Mouse (Mus musculus) adrenal gland, postnatal 4 days (tissue): Measurements from ENCODE around the gene Cks1brt. TPM values are rescaled to one million over a fixed set of nuclear protein-coding genes. Genes with fewer than 3 reads are reported as not detected.
"Not testable (repeated sequence)": the region's sequence is repeated elsewhere in the genome, so short reads cannot be mapped to it uniquely, and the experiment has no call there.

ENCODE experiments used
- DNase-seq, 2 experiments: peaks; one replicate each; pipeline ENCODE4 v3.0.0; 2021 to 2022; ENCODE audit warnings: low spot score in 2 of 2, mixed read lengths in 2 of 2
- long read RNA-seq, 2 experiments: library from polyadenylated mRNA; stranded (forward); transcript quantifications; one replicate each; pipeline ENCODE4 v2.0.0; 2021
- microRNA-seq: library from miRNA; unstranded; fragments of <30 nt; microRNA quantifications from one replicate; pipeline ENCODE4 v1.2.0, GENCODE M21; 2021
- total RNA-seq, 2 experiments: library from RNA; stranded (reverse); gene quantifications; 2 replicates each; pipeline ENCODE4 v1.2.3; 2021

Gene Cks1brt
- not detected for total RNA-seq
- long read RNA-seq, experiment 1, result 0 reads
- long read RNA-seq, experiment 2, result 0 reads

DNA sequence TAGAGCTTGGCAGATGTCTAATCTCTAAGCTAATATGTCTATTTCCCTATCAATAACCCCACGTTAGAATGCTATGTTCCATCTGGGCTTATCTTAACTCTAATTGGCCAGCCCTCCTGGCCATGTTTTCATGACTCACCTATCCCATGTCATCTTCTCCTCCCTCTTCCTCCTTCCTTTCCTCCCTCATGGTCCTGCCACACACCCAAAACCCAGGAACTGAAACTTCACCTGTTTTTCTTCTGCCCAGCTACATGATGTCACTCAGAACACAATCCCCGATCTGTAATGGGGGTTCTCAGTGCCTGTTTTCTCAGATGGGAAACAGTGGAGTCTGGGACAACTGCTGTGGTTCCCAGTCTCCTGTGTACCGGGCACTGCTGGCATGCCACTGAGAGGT is at the start of gene Cks1brt:
Gene Cks1brt, plus strand, starts transcription at position 301 of the 400 bp plus-strand sequence.
- no peak for DNase-seq

DNA sequence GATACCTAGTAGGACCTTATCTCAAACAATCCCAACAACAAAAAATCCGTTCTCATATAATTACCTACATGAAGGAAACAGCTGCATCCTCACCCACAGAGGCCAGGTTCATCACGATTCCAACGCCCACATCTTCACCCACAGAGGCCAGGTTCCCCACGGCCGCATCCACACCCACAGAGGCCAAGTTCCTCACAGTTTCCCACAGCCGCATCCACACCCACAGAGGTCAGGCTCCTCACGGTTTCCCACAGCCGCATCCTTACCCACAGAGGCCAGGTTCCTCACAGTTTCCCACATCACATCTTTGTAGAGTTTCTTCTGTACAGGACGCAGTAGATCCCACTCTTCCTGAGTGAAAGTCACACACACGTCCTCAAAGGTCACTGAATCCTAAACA is 38.5 kb upstream of the Cks1brt start:
- DNase-seq, result no peak

DNA sequence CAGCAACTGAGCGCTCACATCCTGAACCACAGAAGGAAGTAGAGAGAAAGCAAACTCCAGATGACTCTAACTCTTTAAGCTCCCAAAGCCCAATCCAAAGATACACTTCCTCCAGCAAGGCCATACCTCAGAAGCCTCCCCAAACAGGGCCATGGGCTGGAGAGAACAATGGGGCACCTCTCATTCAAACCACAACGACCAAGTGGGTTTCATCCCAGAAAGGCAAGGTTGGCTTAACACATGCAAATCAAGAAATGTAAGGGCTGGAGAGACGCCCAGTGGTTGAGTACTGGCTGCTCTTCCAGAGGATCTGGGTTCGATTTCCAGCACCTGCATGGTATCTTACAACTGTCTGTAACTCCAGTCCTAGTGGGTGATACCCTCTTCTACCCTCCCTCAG is 36.2 kb upstream of the Cks1brt start:
- no peak for DNase-seq

DNA sequence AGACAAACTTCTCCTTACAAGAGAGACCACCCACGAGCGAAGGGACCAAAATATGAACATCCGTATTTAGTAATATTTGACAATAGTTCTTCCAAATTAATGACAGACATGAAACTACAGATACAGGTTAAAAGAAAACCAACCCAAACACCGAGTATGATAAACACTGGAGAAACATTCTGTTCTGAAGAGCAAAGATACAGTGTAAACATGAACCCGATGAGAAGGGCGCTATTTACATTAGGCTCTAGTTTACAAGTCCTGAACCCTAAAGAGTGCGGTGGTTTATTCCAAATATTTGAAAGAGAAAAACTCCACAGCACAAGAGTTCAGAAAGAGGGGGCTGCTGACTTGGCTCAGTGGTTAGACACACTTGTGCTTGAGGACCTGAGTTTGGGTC is 34.7 kb upstream of the Cks1brt start:
- DNase-seq, result no peak

DNA sequence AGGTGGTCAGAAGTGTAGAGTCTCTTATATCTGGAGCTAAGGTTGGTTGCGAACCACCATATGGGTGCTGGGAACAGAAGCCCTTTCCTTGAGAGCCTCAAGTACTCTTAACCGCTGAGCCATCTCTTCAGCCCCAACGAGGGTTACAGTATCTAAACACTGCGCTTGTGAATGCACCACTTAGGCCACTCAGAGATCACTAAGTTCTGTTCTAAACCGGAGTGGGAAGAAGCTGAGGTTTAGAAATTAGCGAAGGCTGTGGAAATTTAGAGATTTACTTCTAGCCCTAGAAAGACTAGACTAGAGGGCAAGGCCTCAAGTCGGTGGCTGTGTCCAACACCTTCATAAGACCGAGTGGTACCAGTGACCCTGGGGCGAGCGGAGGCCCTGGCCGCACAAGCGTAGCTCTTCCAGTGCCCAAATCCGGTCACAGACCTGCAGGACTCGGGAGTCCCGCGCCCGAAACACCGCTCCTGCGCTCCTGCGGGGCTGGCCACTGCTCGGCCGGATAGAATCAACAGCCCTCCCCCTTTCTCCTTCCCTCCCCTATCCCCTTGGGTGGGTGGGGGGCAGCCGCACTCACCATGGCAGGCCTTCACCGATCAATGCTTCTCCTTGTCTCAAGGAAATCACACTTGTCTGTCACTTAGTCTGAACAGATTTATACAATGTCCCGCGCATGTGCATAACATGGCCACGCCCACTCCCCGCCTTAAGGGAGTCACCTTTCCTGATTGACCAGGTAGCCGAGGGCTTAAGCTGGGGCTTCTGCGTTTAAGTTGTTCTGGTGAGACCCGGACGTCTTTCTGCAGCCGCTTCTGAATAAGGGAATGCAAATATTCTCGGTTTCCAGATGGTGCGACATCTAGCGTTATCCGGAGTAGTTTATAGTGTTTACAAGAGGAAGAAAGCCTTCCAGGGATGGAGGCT is 32.4 kb upstream of the Cks1brt start:
- peak; percentile 31 to 65 for DNase-seq

DNA sequence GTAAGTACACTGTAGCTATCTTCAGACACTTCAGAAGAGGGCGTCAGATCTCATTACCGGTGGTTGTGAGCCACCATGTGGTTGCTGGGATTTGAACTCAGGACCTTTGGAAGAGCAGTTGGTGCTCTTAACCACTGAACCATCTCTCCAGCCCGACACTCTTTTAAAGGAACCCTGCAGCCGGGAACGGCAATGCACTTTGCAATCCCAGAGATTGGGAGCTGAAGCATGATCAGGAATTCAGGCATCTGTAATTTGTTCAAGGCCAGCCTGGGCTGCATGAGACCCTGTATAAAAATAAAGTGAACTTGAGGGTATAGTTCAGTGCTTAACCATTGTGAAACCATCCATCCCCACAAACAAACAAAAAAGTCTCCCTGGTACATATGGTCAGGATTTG is 31.5 kb upstream of the Cks1brt start:
- DNase-seq, result not testable (repeated sequence)

DNA sequence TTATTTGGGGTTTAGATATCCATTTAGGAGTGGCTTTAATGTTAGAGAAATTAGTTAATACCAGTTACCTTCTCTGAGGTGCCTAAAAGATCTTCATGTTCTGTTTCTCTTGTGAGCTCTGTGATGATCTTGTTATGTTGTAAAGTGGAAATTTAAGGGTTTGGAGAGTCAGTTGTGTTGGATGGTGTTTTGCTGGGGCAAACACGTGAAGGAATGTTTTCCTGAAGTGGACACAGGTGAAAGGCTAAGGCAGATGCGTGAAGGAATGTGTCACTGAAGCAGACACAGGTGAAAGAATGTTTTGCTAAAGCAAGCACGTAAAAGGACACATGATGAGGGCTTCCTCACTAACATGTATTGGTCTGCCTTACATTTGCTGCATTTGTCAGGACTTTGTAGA is 28.7 kb upstream of the Cks1brt start, which contains the start of gene Zfp791:
Gene Zfp791, minus strand, starts transcription at position 101 of the 400 bp plus-strand sequence.
- DNase-seq, result no peak

DNA sequence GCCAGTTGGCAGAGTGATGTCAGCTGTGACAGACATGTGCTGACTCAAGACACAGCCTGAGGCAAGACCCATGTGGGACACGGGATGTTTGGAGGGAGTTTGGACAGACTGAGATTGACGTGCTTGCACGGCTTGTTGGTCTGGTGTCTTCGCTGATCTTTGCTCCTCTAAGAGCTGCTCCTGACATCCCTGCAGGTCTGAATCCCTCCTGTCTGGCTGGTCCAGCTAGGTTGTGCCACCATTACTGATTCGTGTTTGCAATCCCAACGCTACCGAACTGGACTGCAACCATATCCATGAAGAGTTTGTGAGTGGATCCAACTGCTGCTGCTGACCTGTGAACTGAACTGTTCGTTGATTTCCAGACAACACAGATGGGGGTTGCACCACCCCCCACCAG is 28.0 kb upstream of the Cks1brt start:
- DNase-seq, result no peak

DNA sequence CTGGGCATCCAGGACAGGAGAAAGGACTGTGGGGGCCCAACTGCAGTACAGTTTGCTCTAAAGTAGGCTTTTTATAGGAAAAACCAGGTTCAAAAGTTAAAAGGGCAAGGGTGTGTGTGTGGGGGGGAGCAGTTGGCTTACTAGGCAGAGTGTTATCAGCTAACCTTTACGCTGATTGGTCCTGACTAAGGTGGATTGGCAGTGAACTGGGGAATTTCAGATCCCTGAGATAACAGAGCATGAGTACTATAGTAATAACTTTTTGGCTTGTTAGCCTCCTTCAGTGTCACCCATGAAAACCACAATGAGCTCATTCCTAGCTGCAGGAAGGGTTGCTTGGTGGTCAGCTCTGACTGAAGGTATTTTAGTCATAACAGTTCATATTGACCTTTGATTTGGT is 19.4 kb upstream of the Cks1brt start:
- no peak for DNase-seq

DNA sequence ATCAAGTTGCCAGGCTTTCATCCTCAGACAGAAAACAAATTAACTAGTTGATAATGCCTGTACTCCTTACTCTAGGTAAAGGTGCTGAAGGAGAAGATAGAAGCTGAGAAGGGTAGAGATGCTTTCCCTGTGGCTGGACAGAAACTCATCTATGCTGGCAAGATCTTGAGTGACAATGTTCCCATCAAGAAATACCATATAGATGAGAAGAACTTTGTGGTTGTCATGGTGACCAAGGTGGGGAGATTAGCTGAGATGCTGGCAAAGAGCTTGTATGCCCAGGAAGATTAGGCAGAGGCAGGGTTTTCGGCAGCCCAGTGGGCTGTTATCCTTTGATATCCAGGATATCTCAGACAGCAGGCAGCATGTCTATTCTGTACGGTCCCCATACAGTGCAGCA is 16.0 kb upstream of the Cks1brt start:
- DNase-seq, result not testable (repeated sequence)

DNA sequence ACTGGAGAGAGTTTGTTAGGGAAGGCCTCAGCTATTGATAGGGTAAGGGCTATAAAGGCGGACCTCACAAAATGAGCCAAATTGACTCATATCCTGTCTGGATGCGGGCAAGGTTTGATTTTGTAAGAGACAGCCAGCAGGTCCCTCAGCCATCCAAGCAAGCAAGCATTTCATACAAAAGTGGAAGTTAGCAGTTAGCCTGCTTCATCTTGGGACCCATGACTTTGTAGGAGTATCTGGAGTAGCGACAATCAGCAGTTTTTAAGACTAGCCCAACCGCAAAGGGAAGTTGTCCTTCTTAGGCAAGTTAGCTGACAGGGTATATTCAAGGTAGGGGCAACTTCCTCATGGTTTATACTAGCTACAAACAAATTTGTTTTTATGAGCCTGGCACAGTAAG is 9.2 kb upstream of the Cks1brt start:
- no peak for DNase-seq

DNA sequence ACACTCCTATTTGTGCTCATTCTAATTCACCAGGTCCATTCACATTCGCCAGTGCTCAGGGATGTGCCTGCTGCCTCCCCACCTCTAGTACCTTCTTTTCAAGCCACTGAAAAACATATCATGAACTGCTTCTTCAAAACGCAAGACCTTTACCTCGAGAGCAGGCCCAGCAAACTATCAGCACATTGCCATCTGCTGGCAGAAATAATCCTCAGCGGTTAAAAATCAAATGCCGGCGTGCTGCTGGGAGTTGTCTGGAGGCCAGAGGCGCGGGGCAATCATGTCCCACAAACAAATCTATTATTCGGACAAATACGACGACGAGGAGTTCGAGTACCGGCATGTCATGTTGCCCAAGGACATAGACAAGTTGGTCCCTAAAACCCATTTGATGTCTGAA is 19.6 kb downstream of the Cks1brt start:
- peak in 1 of 2 experiments; percentile 10 for DNase-seq

DNA sequence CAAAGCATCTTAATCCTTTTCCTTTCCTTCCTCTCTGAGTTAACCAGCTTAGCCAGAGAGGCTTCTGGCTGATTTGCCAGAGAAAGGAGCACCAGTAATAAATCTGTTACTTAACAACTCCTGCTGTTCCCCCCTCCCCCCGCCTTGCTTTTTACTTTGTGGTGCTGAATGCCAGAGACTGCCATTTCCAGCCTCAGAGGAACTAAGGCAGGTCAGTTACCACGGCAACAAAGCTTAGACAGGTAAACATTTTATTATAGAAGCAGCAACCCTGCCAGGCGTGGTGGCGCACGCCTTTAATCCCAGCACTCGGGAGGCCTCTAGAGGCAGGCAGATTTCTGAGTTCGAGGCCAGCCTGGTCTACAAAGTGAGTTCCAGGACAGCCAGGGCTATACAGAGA is 24.2 kb downstream of the Cks1brt start:
- DNase-seq, result no peak

DNA sequence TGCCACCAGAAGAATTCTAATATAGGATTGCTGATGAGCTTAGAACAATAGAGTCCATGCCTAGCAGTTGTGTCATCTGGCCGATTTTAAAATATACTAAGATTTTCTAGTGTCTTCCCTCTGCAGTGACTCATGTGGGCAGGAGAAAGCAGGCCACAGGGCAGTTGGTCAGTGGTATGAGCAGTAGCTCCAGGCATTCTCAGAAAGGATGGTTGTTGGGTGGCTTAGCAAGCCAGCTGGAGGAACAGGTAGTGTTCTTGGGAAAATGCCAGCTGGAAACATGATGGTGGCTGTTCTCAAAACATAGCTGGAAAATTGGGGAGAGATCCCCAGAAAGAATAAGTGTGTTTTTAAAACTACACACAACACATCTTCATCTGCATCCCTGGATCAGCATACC is 40.6 kb downstream of the Cks1brt start:
- no peak for DNase-seq

DNA sequence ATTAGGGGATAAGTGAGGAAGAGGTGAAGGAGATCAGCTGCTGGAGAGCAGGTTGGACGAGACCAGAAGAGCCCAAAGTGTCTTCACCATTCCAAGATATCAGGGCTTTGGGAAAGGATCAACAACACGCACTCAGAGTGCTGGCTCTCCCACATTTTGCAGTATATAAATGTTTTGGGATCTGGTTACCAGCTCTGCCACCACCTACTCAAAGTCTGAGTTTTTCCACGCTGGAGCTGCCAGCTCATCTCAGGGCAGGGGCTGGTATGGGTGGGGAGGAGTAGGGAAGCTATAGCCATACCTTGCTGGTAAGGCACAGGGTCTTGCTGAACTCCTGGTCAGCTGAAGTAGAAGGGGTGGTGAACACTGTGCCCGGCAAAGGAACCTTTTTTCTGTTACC is 68.5 kb downstream of the Cks1brt start:
- no peak for DNase-seq

DNA sequence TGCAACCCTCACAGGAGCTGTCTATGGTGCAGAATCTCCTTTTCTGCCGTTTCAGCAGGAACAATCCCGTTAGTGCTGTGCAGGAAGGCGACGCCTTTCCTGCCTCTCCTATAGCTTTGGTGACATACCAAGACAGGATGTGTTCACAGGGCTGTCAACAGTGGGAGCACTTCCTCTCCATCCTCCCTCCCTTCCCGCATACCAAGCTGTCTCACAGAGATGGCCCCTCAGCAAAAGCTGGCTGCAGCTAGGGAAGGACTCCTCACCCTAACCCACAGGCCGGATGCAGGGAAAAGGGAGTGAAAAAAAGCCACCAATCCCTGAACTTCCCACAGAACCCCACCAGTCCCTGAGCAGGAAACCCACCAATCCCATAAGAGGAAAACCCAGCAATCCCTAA is 69.3 kb downstream of the Cks1brt start:
- no peak for DNase-seq

Small RNA genes lying within 50 kb of the gene (microRNA-seq; reads per million reads assigned to microRNA genes)
- 0.79 reads per million for gene Gm23388

Other genes starting within 250 kb of the Cks1brt start
- 1 to 10 TPM; 2.7 to 6.8 TPM for gene Klf1, start 250.0 kb upstream of the Cks1brt start, total RNA-seq
- 10 to 100 TPM; 10.4 to 11.5 TPM for gene Dnase2a, start 243.4 kb upstream of the Cks1brt start, total RNA-seq
- gene Mast1, start 214.6 kb upstream of the Cks1brt start, total RNA-seq, result 1 to 10 TPM; 8.3 to 8.5 TPM
- under 1 TPM; 0.23 to 0.31 TPM for gene Rtbdn, start 204.9 kb upstream of the Cks1brt start, total RNA-seq
- not detected for gene Gm49661, start 182.5 kb upstream of the Cks1brt start, total RNA-seq
- 100 to 1,000 TPM; 617 to 655 TPM for gene Prdx2, start 182.3 kb upstream of the Cks1brt start, total RNA-seq
- 100 to 1,000 TPM; 122 to 138 TPM for gene Rnaseh2a, start 182.2 kb upstream of the Cks1brt start, total RNA-seq
- 10 to 100 TPM; 26.1 to 28.9 TPM for gene Junb, start 173.2 kb upstream of the Cks1brt start, total RNA-seq
- gene Hook2, start 161.3 kb upstream of the Cks1brt start, total RNA-seq, result 10 to 100 TPM; 10.6 to 13.8 TPM
- not detected for gene Best2, start 137.4 kb upstream of the Cks1brt start, total RNA-seq
- 10 to 100 TPM; 77.7 to 83.2 TPM for gene Asna1, start 126.6 kb upstream of the Cks1brt start, total RNA-seq
- 100 to 1,000 TPM; 179 to 188 TPM for gene Trir, start 125.1 kb upstream of the Cks1brt start, total RNA-seq
- 10 to 100 TPM; 70.8 to 86.8 TPM for gene Tnpo2, start 115.0 kb upstream of the Cks1brt start, total RNA-seq
- 10 to 100 TPM; 36.5 to 39.8 TPM for gene Fbxw9, start 91.9 kb upstream of the Cks1brt start, total RNA-seq
- not detected for gene Gm5741, start 83.9 kb upstream of the Cks1brt start, total RNA-seq
- gene Dhps, start 80.2 kb upstream of the Cks1brt start, total RNA-seq, result 10 to 100 TPM; 43.0 to 48.2 TPM
- gene Wdr83os, start 71.2 kb upstream of the Cks1brt start, total RNA-seq, result 10 to 100 TPM; 77.8 to 80.6 TPM
- 10 to 100 TPM; 31.2 to 33.8 TPM for gene Wdr83, start 70.6 kb upstream of the Cks1brt start, total RNA-seq
- 10 to 100 TPM; 69.1 to 69.2 TPM for gene Man2b1, start 68.7 kb upstream of the Cks1brt start, total RNA-seq
- 1 to 10 TPM; 3.7 to 4.3 TPM for gene Zfp791, start 28.8 kb upstream of the Cks1brt start, total RNA-seq
- gene Olfr371, start 74.1 kb downstream of the Cks1brt start, total RNA-seq, result not detected
- gene Orc6, start 147.7 kb downstream of the Cks1brt start, total RNA-seq, result 10 to 100 TPM; 46.6 to 48.6 TPM
- 10 to 100 TPM; 86.3 to 94.8 TPM for gene Vps35, start 147.9 kb downstream of the Cks1brt start, total RNA-seq
- 1 to 10 TPM; 1.9 to 3.9 TPM for gene Mylk3, start 234.4 kb downstream of the Cks1brt start, total RNA-seq